Mouse (Mus musculus): ENCODE measurements around the gene Sept14. TPM values are rescaled to one million over a fixed set of nuclear protein-coding genes. Genes with fewer than 3 reads are reported as not detected.

The Sept14 gene
- polyA plus RNA-seq, 1 experiment, result 0.11 TPM

DNA sequence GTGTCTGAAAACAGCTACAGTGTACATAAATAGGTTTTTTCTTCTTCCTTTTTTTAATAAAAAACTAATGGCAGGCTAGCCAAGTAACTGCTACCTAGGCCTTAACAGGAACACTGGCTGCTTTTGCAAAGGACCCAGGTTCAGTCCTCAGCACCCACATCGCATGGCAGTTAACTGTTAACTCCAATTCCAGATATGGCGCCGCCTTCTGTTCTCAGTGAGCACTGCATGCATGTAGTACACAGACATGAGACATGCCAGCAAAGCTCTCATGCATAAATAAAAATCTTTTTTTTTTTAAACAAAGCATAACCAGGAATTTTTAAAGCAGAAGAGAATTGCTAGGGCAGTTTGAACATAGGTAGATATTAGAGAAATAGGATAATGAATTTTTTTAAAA is 11.9 kb upstream of the Sept14 start:
- H3K27me3 ChIP-seq (ENCODE audit: control insufficient read depth, insufficient read depth, low read length), result no peaks in the 10 kb centered on the region
- TF ChIP-seq POLR2A (IDR thresholded peaks at IDR 0.05; ENCODE audit: control insufficient read depth, extremely low read depth, insufficient read depth, low read length, poor library complexity), result no peak
- no peak for TF ChIP-seq CTCF (IDR thresholded peaks at IDR 0.05; ENCODE audit: borderline replicate concordance, control insufficient read depth, extremely low read depth, insufficient read depth, low read length, poor library complexity)
- peaks cover 6% of the 10 kb centered on the region for H3K4me1 ChIP-seq (replicated peaks; ENCODE audit: control insufficient read depth, insufficient read depth, low read length)
- H3K4me3 ChIP-seq (ENCODE audit: control insufficient read depth, insufficient read depth, low read length), result no peak overlapping the region
- H3K36me3 ChIP-seq (ENCODE audit: control insufficient read depth, insufficient read depth, low read length), result peaks cover 17% of the 10 kb centered on the region; the same call in 1 of the 2 replicates
- DNase-seq, result no peak
- no peak overlapping the region for H3K27ac ChIP-seq (ENCODE audit: control insufficient read depth, insufficient read depth, low read length)
- WGBS, result 91% methylated on average over 3 of the region's 3 CpGs

DNA sequence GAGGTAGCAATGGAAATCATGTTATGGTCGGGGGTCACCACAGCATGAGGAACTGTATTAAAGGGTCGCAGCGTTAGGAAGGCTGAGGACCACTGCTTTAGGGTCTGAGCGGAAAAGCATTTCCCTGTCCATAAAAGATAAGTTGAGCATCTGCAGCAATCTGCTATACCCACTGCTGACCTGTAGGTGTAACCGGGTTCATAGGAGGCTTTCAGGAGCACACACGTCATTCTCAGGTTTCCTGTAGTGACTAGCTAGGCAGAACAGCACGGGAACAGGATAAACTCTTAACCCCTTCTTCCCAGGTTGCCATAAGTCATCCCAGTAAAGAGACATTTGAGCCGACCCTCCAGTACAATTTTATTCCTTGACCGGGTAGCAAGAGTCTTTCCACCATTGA is 8.7 kb upstream of the Sept14 start:
- Histone ChIP-seq H3K27me3 (ENCODE audit: control insufficient read depth, insufficient read depth, low read length) (no peaks in the 10 kb centered on the region), H3K4me3 (ENCODE audit: control insufficient read depth, insufficient read depth, low read length) (no peak overlapping the region), H3K36me3 (ENCODE audit: control insufficient read depth, insufficient read depth, low read length) (peaks cover 17% of the 10 kb centered on the region; the same call in 1 of the 2 replicates), H3K27ac (ENCODE audit: control insufficient read depth, insufficient read depth, low read length) (no peak overlapping the region), H3K4me1 (replicated peaks; ENCODE audit: control insufficient read depth, insufficient read depth, low read length) (no peaks in the 10 kb centered on the region)
- DNase-seq, result no peak
- TF ChIP-seq CTCF (IDR thresholded peaks at IDR 0.05; ENCODE audit: borderline replicate concordance, control insufficient read depth, extremely low read depth, insufficient read depth, low read length, poor library complexity) (no peak), POLR2A (IDR thresholded peaks at IDR 0.05; ENCODE audit: control insufficient read depth, extremely low read depth, insufficient read depth, low read length, poor library complexity) (no peak)
- 87% methylated on average over 9 of the region's 9 CpGs for WGBS

DNA sequence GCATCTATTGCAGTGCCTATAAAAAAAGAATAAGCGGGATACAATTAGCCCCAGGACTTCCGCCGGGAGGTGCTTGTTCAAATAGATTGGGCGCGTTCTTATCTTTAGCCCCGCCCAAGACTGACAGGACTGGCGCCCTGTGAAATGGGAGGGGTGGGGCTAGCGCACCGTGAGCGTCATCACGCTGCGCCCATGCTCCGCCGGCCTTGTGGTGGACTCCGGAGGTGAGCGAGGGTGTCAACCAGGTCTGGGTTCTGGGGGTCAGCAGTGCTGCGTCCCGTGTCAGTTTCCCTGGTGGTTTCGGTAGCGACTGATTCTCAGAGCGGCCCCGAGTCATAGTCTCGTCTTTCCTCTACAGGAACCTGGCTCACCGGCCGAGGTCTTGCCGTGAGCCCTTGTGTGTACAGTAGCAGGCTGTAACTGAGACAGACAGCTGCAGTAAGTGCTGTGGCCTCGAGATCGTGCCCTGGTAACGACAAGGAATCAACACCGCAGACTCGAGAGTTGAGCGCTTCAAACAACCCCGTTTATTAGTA is 7.1 kb upstream of the Sept14 start, which contains the start of gene Mrps17:
TSS of gene Mrps17 (plus strand) at position 172 of the 536 bp plus-strand sequence.
- no peak within 1 kb of the TSS for H3K27ac ChIP-seq (ENCODE audit: control insufficient read depth, insufficient read depth, low read length)
- no peaks in the 10 kb centered on the region for H3K4me1 ChIP-seq (replicated peaks; ENCODE audit: control insufficient read depth, insufficient read depth, low read length)
- peaks cover 17% of the 10 kb centered on the region; the same call in 1 of the 2 replicates for H3K36me3 ChIP-seq (ENCODE audit: control insufficient read depth, insufficient read depth, low read length)
- TF ChIP-seq CTCF (IDR thresholded peaks at IDR 0.05; ENCODE audit: borderline replicate concordance, control insufficient read depth, extremely low read depth, insufficient read depth, low read length, poor library complexity), result 0 out of 2 replicates have a peak, but pooled peaks have one; percentile 38
- peak; percentile 59; the same call in 1 of the 2 replicates for TF ChIP-seq POLR2A (IDR thresholded peaks at IDR 0.05; ENCODE audit: control insufficient read depth, extremely low read depth, insufficient read depth, low read length, poor library complexity)
- WGBS, result under 1% methylated on average over 33 of the region's 33 CpGs
- DNase-seq, result peak; percentile 91
- H3K4me3 ChIP-seq (ENCODE audit: control insufficient read depth, insufficient read depth, low read length), result peak within 1 kb of the TSS; percentile 82
- H3K27me3 ChIP-seq (ENCODE audit: control insufficient read depth, insufficient read depth, low read length), result no peaks in the 10 kb centered on the region

DNA sequence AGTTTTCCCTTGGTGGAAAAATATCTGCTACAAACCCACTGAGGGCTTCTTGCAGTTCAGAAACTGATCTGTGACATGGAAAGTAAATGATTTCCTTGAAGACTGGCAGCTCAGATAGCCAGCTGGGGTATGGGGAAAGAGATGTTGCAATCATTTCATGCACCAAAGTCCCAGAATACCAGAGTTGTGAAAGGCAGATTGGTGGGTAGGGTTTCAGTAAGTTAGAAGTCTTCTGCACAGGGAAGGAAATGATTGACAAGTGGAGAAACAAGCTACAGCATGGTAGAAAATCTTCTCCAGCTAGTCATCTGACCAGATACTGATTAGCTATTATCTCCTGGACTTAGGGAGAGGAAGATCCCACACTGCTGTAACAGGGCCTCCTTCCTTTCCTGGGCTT is 4.9 kb downstream of the Sept14 start:
- H3K4me1 ChIP-seq (replicated peaks; ENCODE audit: control insufficient read depth, insufficient read depth, low read length), result no peaks in the 10 kb centered on the region
- H3K27me3 ChIP-seq (ENCODE audit: control insufficient read depth, insufficient read depth, low read length), result no peaks in the 10 kb centered on the region
- H3K27ac ChIP-seq (ENCODE audit: control insufficient read depth, insufficient read depth, low read length), result no peak overlapping the region
- no peaks in the 10 kb centered on the region for H3K36me3 ChIP-seq (ENCODE audit: control insufficient read depth, insufficient read depth, low read length)
- DNase-seq, result no peak
- H3K4me3 ChIP-seq (ENCODE audit: control insufficient read depth, insufficient read depth, low read length), result no peak overlapping the region
- TF ChIP-seq CTCF (IDR thresholded peaks at IDR 0.05; ENCODE audit: borderline replicate concordance, control insufficient read depth, extremely low read depth, insufficient read depth, low read length, poor library complexity) (no peak), POLR2A (IDR thresholded peaks at IDR 0.05; ENCODE audit: control insufficient read depth, extremely low read depth, insufficient read depth, low read length, poor library complexity) (no peak)

DNA sequence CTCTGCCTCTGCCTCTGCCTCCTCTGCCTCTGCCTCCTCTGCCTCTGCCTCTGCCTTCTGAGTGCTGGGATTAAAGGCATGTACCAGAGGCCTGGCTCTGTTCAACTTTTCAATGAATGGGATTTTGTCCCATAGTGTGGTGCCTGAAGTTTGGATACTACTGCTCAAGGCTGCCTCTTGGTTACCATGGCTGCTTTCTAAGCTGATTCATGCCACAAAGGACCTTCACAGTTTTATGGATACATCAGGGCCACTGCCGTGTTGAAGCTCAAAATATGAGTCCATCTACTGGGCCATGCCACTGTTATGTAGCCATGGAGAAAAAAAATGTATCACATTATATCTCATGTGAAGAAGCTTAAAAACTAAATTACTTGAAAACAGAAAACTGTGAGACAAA is 6.6 kb downstream of the Sept14 start:
- H3K4me1 ChIP-seq (replicated peaks; ENCODE audit: control insufficient read depth, insufficient read depth, low read length), result no peaks in the 10 kb centered on the region
- no peak for TF ChIP-seq CTCF (IDR thresholded peaks at IDR 0.05; ENCODE audit: borderline replicate concordance, control insufficient read depth, extremely low read depth, insufficient read depth, low read length, poor library complexity)
- no peak for TF ChIP-seq POLR2A (IDR thresholded peaks at IDR 0.05; ENCODE audit: control insufficient read depth, extremely low read depth, insufficient read depth, low read length, poor library complexity)

DNA sequence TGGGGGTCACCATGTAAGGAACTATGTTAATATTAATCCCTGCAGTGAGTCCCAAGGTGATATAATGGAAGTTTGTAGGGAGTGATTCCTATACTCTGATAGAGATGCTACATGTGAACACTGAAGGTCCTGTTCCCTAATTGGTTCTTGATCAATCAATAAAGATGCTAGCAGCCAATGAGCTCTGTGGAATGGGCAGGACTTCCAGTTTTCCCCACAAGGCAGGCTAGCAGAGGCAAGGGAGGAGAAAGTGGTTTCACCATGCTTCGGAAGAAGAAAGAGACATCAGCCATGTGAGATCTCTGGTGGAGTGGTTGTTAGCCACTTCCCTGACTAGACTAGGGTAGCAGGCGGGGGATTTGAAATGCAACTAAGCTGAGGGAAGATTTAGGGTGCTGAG is 7.8 kb downstream of the Sept14 start:
- 50% methylated on average over 2 of the region's 2 CpGs for WGBS
- no peak for TF ChIP-seq CTCF (IDR thresholded peaks at IDR 0.05; ENCODE audit: borderline replicate concordance, control insufficient read depth, extremely low read depth, insufficient read depth, low read length, poor library complexity)
- TF ChIP-seq POLR2A (IDR thresholded peaks at IDR 0.05; ENCODE audit: control insufficient read depth, extremely low read depth, insufficient read depth, low read length, poor library complexity), result no peak
- H3K4me1 ChIP-seq (replicated peaks; ENCODE audit: control insufficient read depth, insufficient read depth, low read length), result no peaks in the 10 kb centered on the region
- H3K27ac ChIP-seq (ENCODE audit: control insufficient read depth, insufficient read depth, low read length), result no peak overlapping the region
- DNase-seq, result no peak
- no peaks in the 10 kb centered on the region for H3K27me3 ChIP-seq (ENCODE audit: control insufficient read depth, insufficient read depth, low read length)
- no peaks in the 10 kb centered on the region for H3K36me3 ChIP-seq (ENCODE audit: control insufficient read depth, insufficient read depth, low read length)
- H3K4me3 ChIP-seq (ENCODE audit: control insufficient read depth, insufficient read depth, low read length), result no peak overlapping the region

More for the DNA sequence above, 6.6 kb downstream of the Sept14 start:
- WGBS, result 98% methylated on average over 1 of the region's 1 CpGs
- Histone ChIP-seq H3K27me3 (ENCODE audit: control insufficient read depth, insufficient read depth, low read length) (no peaks in the 10 kb centered on the region), H3K4me3 (ENCODE audit: control insufficient read depth, insufficient read depth, low read length) (no peak overlapping the region), H3K27ac (ENCODE audit: control insufficient read depth, insufficient read depth, low read length) (no peak overlapping the region), H3K36me3 (ENCODE audit: control insufficient read depth, insufficient read depth, low read length) (no peaks in the 10 kb centered on the region)
- no peak for DNase-seq

DNA sequence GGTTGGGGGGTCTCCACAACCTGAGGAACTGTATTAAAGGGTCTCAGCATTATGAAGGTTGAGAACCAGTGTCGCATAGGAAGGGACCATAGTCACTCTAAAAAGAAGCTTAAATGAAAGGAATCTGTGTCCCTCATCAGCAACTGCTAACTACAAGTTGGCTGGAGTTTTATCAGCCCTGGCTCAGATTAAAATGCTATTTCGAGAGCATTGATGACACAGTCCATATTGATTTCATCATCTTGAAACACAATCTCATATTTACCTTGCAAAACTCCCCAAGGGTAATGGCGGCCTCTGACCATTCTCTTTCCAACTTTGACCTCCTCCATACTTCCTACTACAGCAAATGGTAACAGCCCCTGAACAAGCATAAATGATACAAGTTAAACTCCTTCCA is 17.8 kb downstream of the Sept14 start:
- TF ChIP-seq POLR2A (IDR thresholded peaks at IDR 0.05; ENCODE audit: control insufficient read depth, extremely low read depth, insufficient read depth, low read length, poor library complexity) (no peak), CTCF (IDR thresholded peaks at IDR 0.05; ENCODE audit: borderline replicate concordance, control insufficient read depth, extremely low read depth, insufficient read depth, low read length, poor library complexity) (no peak)
- H3K4me3 ChIP-seq (ENCODE audit: control insufficient read depth, insufficient read depth, low read length), result no peak overlapping the region
- no peak for DNase-seq
- 86% methylated on average over 3 of the region's 3 CpGs for WGBS
- no peaks in the 10 kb centered on the region for H3K4me1 ChIP-seq (replicated peaks; ENCODE audit: control insufficient read depth, insufficient read depth, low read length)
- H3K27ac ChIP-seq (ENCODE audit: control insufficient read depth, insufficient read depth, low read length), result no peak overlapping the region
- no peaks in the 10 kb centered on the region for H3K27me3 ChIP-seq (ENCODE audit: control insufficient read depth, insufficient read depth, low read length)
- H3K36me3 ChIP-seq (ENCODE audit: control insufficient read depth, insufficient read depth, low read length), result no peaks in the 10 kb centered on the region

Measured in thymus, adult 2 months (tissue).